In the genomic region with DNA sequence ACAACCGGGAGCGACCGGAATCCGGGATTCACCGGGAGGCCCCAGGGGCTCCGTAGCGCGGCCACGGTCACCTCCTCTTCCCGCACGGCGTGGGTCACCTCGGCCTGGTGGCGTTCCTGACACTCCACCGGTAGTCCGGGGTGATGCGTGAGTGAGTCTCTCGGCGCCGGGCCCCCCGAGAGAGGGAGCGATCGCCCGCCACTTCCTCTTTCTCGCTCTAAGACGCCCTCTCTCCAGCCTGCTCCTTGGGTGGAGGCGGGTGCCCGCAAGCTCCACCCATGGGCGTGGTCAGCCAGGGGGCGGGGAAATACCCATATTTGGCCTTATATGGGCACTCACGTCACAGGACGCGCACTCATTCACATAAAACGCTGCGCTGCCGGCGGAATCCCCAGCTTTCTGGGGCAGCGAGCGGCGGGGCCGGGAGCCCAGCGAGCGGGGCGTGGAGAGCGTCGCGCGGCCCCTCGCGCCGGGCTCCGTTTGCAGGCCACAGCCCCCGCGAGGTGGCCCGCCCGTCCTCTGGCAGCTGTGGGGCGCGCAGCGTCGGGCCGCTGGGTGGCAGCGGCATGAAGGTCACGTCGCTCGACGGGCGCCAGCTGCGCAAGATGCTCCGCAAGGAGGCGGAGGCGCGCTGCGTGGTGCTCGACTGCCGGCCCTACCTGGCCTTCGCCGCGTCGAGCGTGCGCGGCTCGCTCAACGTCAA, we compare ENCODE assay signal across 8 mouse cellular contexts. TPM values are rescaled to one million over a fixed set of nuclear protein-coding genes. Genes with fewer than 3 reads are reported as not detected.
DNase-seq lines count a peak whose midpoint lies in the region; ATAC-seq and TF ChIP-seq lines count a peak whose summit lies in the region.

Dusp5 (plus strand) TSS at position 358 of the 703 bp plus-strand sequence.

- TF ChIP-seq POLR2A in olfactory bulb, adult 2 months (IDR thresholded peaks at IDR 0.05; ENCODE audit: insufficient read depth, low read depth, low read length): peak; percentile 96
- TF ChIP-seq POLR2A in thymus, adult 2 months (IDR thresholded peaks at IDR 0.05; ENCODE audit: control insufficient read depth, extremely low read depth, insufficient read depth, low read length, poor library complexity): peak; percentile 92

- peak; percentile 91 for DNase-seq in ES-E14 (ENCODE audit: low read depth, low spot score)
- DNase-seq in cerebellum, adult 11-12 months: peak; percentile 97
- DNase-seq in heart, postnatal 36 days: peak; percentile 98 to 99
- peak; percentile 95 to 96 for DNase-seq in layer of hippocampus, adult 2 months (ENCODE audit: low spot score in 2 of 2)
- DNase-seq in lung, embryonic 14.5 days: peak; percentile 99
- peak; percentile 100 for DNase-seq in thymus, adult 2 months

- in situ Hi-C loops in ES-E14 (cut with MboI; ENCODE audit: low sequenced_read_pairs in 2 of 2, unreplicated experiment in 2 of 2): no loop called here

- TF ChIP-seq CTCF in layer of hippocampus, adult 2 months (conservative IDR thresholded peaks at IDR 0.05): 0 out of 2 replicates have a peak, but pooled peaks have one; percentile 21
- 0 out of 2 replicates have a peak, but pooled peaks have one; percentile 11 for TF ChIP-seq CTCF in lung, embryonic 14.5 days (IDR thresholded peaks at IDR 0.05; ENCODE audit: low read depth)
- TF ChIP-seq CTCF in olfactory bulb, adult 2 months (IDR thresholded peaks at IDR 0.05; ENCODE audit: insufficient read depth, low read depth, low read length): no peak
- peak; percentile 37; the same call in 1 of the 2 replicates for TF ChIP-seq CTCF in thymus, adult 2 months (IDR thresholded peaks at IDR 0.05; ENCODE audit: borderline replicate concordance, control insufficient read depth, extremely low read depth, insufficient read depth, low read length, poor library complexity)

- H3K4me1 ChIP-seq in ES-E14 (ENCODE audit: control insufficient read depth in 2 of 2, insufficient read depth in 2 of 2, low read length in 2 of 2, poor library complexity in 1 of 2): peaks cover 1 to 10% of the 10 kb centered on the region in 2 experiments; a peak in 3 of 4 replicates
- H3K4me1 ChIP-seq in forebrain, embryonic 16.5 days (replicated peaks; ENCODE audit: control insufficient read depth, insufficient read depth, low read length): peaks cover 15% of the 10 kb centered on the region
- no peaks in the 10 kb centered on the region for H3K4me1 ChIP-seq in lung, embryonic 14.5 days (ENCODE audit: insufficient read depth)
- H3K4me1 ChIP-seq in olfactory bulb, adult 2 months (ENCODE audit: control insufficient read depth, insufficient read depth, low read length): peaks cover 17% of the 10 kb centered on the region
- peaks cover 35% of the 10 kb centered on the region for H3K4me1 ChIP-seq in thymus, adult 2 months (replicated peaks; ENCODE audit: control insufficient read depth, insufficient read depth, low read length)

- H3K36me3 ChIP-seq in ES-E14 (ENCODE audit: control insufficient read depth, insufficient read depth, low read length, poor library complexity, severe bottlenecking): no peaks in the 10 kb centered on the region; the same call in 1 of the 2 replicates
- no peaks in the 10 kb centered on the region for H3K36me3 ChIP-seq in forebrain, embryonic 16.5 days (ENCODE audit: control insufficient read depth, insufficient read depth)
- H3K36me3 ChIP-seq in lung, embryonic 14.5 days (ENCODE audit: insufficient read depth): no peaks in the 10 kb centered on the region
- H3K36me3 ChIP-seq in thymus, adult 2 months (ENCODE audit: control insufficient read depth, insufficient read depth, low read length): peaks cover under 1% of the 10 kb centered on the region; the same call in 1 of the 2 replicates

- intact Hi-C loops in heart, postnatal 36 days (cut with DNase I): loop anchor here (2.0 kb wide), 2 partner anchors 22 to 50 kb away; no protein-coding TSS in a partner anchor

- no peak within 1 kb of the TSS for H3K27ac ChIP-seq in ES-E14 (ENCODE audit: insufficient read depth, low read depth, low read length, poor library complexity, severe bottlenecking)
- no peak within 1 kb of the TSS for H3K27ac ChIP-seq in forebrain, embryonic 16.5 days (ENCODE audit: low read length)
- H3K27ac ChIP-seq in layer of hippocampus, adult 2 months: peak within 1 kb of the TSS; percentile 85
- no peak within 1 kb of the TSS; the same call in 1 of the 2 replicates for H3K27ac ChIP-seq in lung, embryonic 14.5 days (ENCODE audit: low read depth)
- H3K27ac ChIP-seq in olfactory bulb, adult 2 months (ENCODE audit: insufficient read depth, low read depth, low read length): peak within 1 kb of the TSS; percentile 84
- peak within 1 kb of the TSS; percentile 8; the same call in 1 of the 2 replicates for H3K27ac ChIP-seq in thymus, adult 2 months (ENCODE audit: control insufficient read depth, insufficient read depth, low read length)

- under 1% methylated on average over 68 of the region's 84 CpGs for WGBS in forebrain, embryonic 16.5 days
- WGBS in lung, embryonic 14.5 days: under 1% methylated on average over 83 of the region's 84 CpGs
- WGBS in olfactory bulb, adult 2 months: under 1% methylated on average over 84 of the region's 84 CpGs
- under 1% methylated on average over 84 of the region's 84 CpGs for WGBS in thymus, adult 2 months

- peak within 1 kb of the TSS; percentile 83 for H3K4me2 ChIP-seq in forebrain, embryonic 16.5 days (ENCODE audit: low read length)
- H3K4me2 ChIP-seq in lung, embryonic 14.5 days: peak within 1 kb of the TSS; percentile 90

- H3K4me3 ChIP-seq in ES-E14 (ENCODE audit: insufficient read depth in 1 of 2, low read depth in 1 of 2, low read length in 2 of 2, poor library complexity in 1 of 2, severe bottlenecking in 1 of 2): peak within 1 kb of the TSS; percentile 81 to 88
- peak within 1 kb of the TSS; percentile 71 for H3K4me3 ChIP-seq in forebrain, embryonic 16.5 days (replicated peaks; ENCODE audit: low read length)
- H3K4me3 ChIP-seq in layer of hippocampus, adult 2 months: peak within 1 kb of the TSS; percentile 80
- peak within 1 kb of the TSS; percentile 63 for H3K4me3 ChIP-seq in lung, embryonic 14.5 days (ENCODE audit: low read depth, low read length)
- H3K4me3 ChIP-seq in olfactory bulb, adult 2 months (ENCODE audit: insufficient read depth, low read depth, low read length): peak within 1 kb of the TSS; percentile 53
- H3K4me3 ChIP-seq in thymus, adult 2 months (ENCODE audit: control insufficient read depth, insufficient read depth, low read length): peak within 1 kb of the TSS; percentile 63

- ATAC-seq in forebrain, embryonic 16.5 days: peak; percentile 97
- peak; percentile 93 for ATAC-seq in lung, embryonic 14.5 days (ENCODE audit: insufficient read depth)

- peak within 1 kb of the TSS; percentile 79 for H3K9ac ChIP-seq in ES-E14 (ENCODE audit: insufficient read depth, low read depth, low read length, poor library complexity, severe bottlenecking)
- peak within 1 kb of the TSS; percentile 62 for H3K9ac ChIP-seq in forebrain, embryonic 16.5 days (replicated peaks; ENCODE audit: low read depth, low read length)
- peak within 1 kb of the TSS; percentile 64 for H3K9ac ChIP-seq in lung, embryonic 14.5 days

- no peaks in the 10 kb centered on the region for H3K9me3 ChIP-seq in ES-E14 (ENCODE audit: control insufficient read depth, insufficient read depth, low read depth, low read length)
- no peaks in the 10 kb centered on the region for H3K9me3 ChIP-seq in forebrain, embryonic 16.5 days (ENCODE audit: control insufficient read depth, low read length)
- no peaks in the 10 kb centered on the region for H3K9me3 ChIP-seq in lung, embryonic 14.5 days (ENCODE audit: low read depth, low read length)

- H3K27me3 ChIP-seq in forebrain, embryonic 16.5 days (replicated peaks; ENCODE audit: control insufficient read depth, insufficient read depth, low read length): peaks cover 19% of the 10 kb centered on the region
- H3K27me3 ChIP-seq in lung, embryonic 14.5 days (ENCODE audit: insufficient read depth, low read length): no peaks in the 10 kb centered on the region; the same call in 1 of the 2 replicates
- no peaks in the 10 kb centered on the region for H3K27me3 ChIP-seq in thymus, adult 2 months (ENCODE audit: control insufficient read depth, insufficient read depth, low read length)

TF ChIP-seq in ES-E14, 5 proteins besides CTCF, POLR2A, EP300 and RAD21:
- no peak for TF ChIP-seq ZC3H11A (IDR thresholded peaks at IDR 0.05; ENCODE audit: borderline replicate concordance, low read depth, low read length)
- peak; percentile 32; the same call in 1 of the 2 replicates for TF ChIP-seq HCFC1 (IDR thresholded peaks at IDR 0.05; ENCODE audit: borderline replicate concordance, insufficient read depth, low read length)
TF ChIP-seq in ES-E14: peak in this region for 1.

RNA-seq across cellular contexts. Expression of gene Dusp5, which starts in this region (rescaled TPM):
- total RNA-seq in ES-E14 (2012; rRNA removed): 12.7 and 24.1 TPM in 2 replicates
- polyA plus RNA-seq in forebrain, embryonic 16.5 days (2015; fragmentation: Nextera tagmentation; extraction: Ambion mirVana): 2.4 and 3.9 TPM in 2 replicates
- total RNA-seq in heart, postnatal 36 days (2021): 10 to 100 TPM in 1 of 2 experiments, 1 to 10 TPM in 1; 4.1 to 12.8 TPM
- total RNA-seq in layer of hippocampus, adult 2 months (2021): 10 to 100 TPM; 20.5 to 24.5 TPM
- 7.3 and 8.9 TPM in 2 replicates for polyA plus RNA-seq in lung, embryonic 14.5 days (2014; fragmentation: Nextera tagmentation; extraction: Ambion mirVana)
- polyA plus RNA-seq in olfactory bulb, adult 2 months (2012; ENCODE audit: insufficient read depth, insufficient read length, low replicate concordance, missing spikeins): not detected in 2 replicates
- 46.7 and 57.6 TPM in 2 replicates for polyA plus RNA-seq in thymus, adult 2 months (2012; rRNA removed)

Comparison
In these comparisons a context has a peak if more than half of its experiments do, and no peak if none do; other contexts are left out.
1. H3K27ac ChIP-seq: peak in layer of hippocampus, adult 2 months (single experiment), olfactory bulb, adult 2 months (single experiment) and thymus, adult 2 months (single experiment); none in ES-E14 (single experiment), forebrain, embryonic 16.5 days (single experiment) and lung, embryonic 14.5 days (single experiment).
2. Peak in every context shown above with its lines, with median percentiles within 50 percentile points of each other: DNase-seq, H3K4me3 ChIP-seq and H3K9ac ChIP-seq.